Mouse (Mus musculus) cortical plate, adult 2 months (tissue): ENCODE results near the gene Fcgbp.

Experiments used
- CTCF ChIP-seq: fragments of 200-500 bp; IDR thresholded peaks from 2 replicates; pipeline ENCODE4 v1.5.1; 2011; ENCODE audit warnings: mild to moderate bottlenecking, control low read depth, low read length; ENCODE audit not compliant: insufficient read depth; ENCODE audit errors: extremely low read depth
- POLR2A ChIP-seq: fragments of 200-500 bp; IDR thresholded peaks from 2 replicates; pipeline ENCODE4 v1.6.1; 2011; ENCODE audit warnings: mild to moderate bottlenecking, low read length, control low read depth; ENCODE audit not compliant: insufficient read depth; ENCODE audit errors: extremely low read depth

GRCm38 (mm10) chr7:28084215-28084614 is 13.2 kb downstream of the Fcgbp start:
- TF ChIP-seq CTCF = no peak
- TF ChIP-seq POLR2A = no peak
